Mouse (Mus musculus) cerebellum, adult 8-10 months (tissue): ENCODE measurements at regions not wholly inside any gene's neighbourhood (a gene's known extent, or its start where the extent isn't known, plus 50 kb on each side); places are given as distances from the start of the nearest gene placed in this dataset.

Source experiments
- DNase-seq: peaks from one replicate; pipeline ENCODE4 v3.0.0; 2022

GRCm38 (mm10) chr15:36914239-36915100 is 93.1 kb downstream of the Zfp706 start:
- no peak for DNase-seq

- DNase-seq, result no peak
Observed at GRCm38 (mm10) chr15:36913308-36913707, 94.3 kb downstream of the Zfp706 start.

GRCm38 (mm10) chr15:36910272-36910671 is 97.3 kb downstream of the Zfp706 start:
- DNase-seq, result no peak

- DNase-seq, result no peak
Observed at GRCm38 (mm10) chr15:36909494-36909893, 98.1 kb downstream of the Zfp706 start.

GRCm38 (mm10) chr15:36906789-36907188 is 100.8 kb downstream of the Zfp706 start:
- DNase-seq, result no peak

GRCm38 (mm10) chr15:36906052-36906451 is 101.5 kb downstream of the Zfp706 start:
- no peak for DNase-seq

GRCm38 (mm10) chr15:36903922-36904321 is 103.7 kb downstream of the Zfp706 start:
- no peak for DNase-seq

- DNase-seq, result no peak
Observed at GRCm38 (mm10) chr15:36903309-36903708, 104.3 kb downstream of the Zfp706 start.

GRCm38 (mm10) chr15:36901830-36902285 is 105.7 kb downstream of the Zfp706 start:
- DNase-seq, result peak; percentile 43

- no peak for DNase-seq
Observed at GRCm38 (mm10) chr15:36901350-36901749, 106.2 kb downstream of the Zfp706 start.

- DNase-seq, result no peak
Observed at GRCm38 (mm10) chr15:36900940-36901339, 106.6 kb downstream of the Zfp706 start.

GRCm38 (mm10) chr15:36899882-36900281 is 107.7 kb downstream of the Zfp706 start:
- no peak for DNase-seq

GRCm38 (mm10) chr15:36898857-36899523 is 108.6 kb downstream of the Zfp706 start:
- no peak for DNase-seq

GRCm38 (mm10) chr15:36898326-36898725 is 109.2 kb downstream of the Zfp706 start:
- no peak for DNase-seq

- no peak for DNase-seq
Observed at GRCm38 (mm10) chr15:36896265-36896664, 111.3 kb downstream of the Zfp706 start.

GRCm38 (mm10) chr15:36895031-36895430 is 112.5 kb downstream of the Zfp706 start:
- DNase-seq, result no peak

GRCm38 (mm10) chr15:36893407-36893969 is 114.1 kb downstream of the Zfp706 start:
- no peak for DNase-seq

GRCm38 (mm10) chr15:36892576-36893205 is 114.9 kb downstream of the Zfp706 start:
- peak; percentile 69 for DNase-seq

GRCm38 (mm10) chr15:36891851-36892250 is 115.7 kb downstream of the Zfp706 start:
- DNase-seq, result peak; percentile 49

GRCm38 (mm10) chr15:36891296-36891695 is 116.3 kb downstream of the Zfp706 start:
- DNase-seq, result no peak

GRCm38 (mm10) chr15:36889072-36889471 is 118.5 kb downstream of the Zfp706 start:
- no peak for DNase-seq

GRCm38 (mm10) chr15:36888351-36889069 is 119.1 kb downstream of the Zfp706 start:
- DNase-seq, result no peak
